Mouse (Mus musculus): Measurements from ENCODE around the gene Cachd1. TPM values are rescaled to one million over a fixed set of nuclear protein-coding genes. Genes with fewer than 3 reads are reported as not detected.

Gene Cachd1
- total and polyA plus RNA-seq, 3 experiments = 2.0 to 5.1 (median 3.5) TPM

GRCm38 (mm10) chr4:101043691-101044090 lies 267.2 kb downstream of the Cachd1 start:
- intact Hi-C loops (cut with DNase I) = no loop called here
- H3K27ac ChIP-seq = no peak overlapping the region
- 82% methylated on average over 2 of the region's 2 CpGs for WGBS
- DNase-seq = peak; percentile 40 to 56
- no peaks in the 10 kb centered on the region for H3K27me3 ChIP-seq (ENCODE audit: control insufficient read depth, insufficient read depth, low read length)
- no peak overlapping the region for H3K9ac ChIP-seq (ENCODE audit: low read depth, low read length)
- H3K4me3 ChIP-seq = no peak overlapping the region
- TF ChIP-seq POLR2A (IDR thresholded peaks at IDR 0.05; ENCODE audit: insufficient read depth, low read depth, low read length) (no peak), CTCF (IDR thresholded peaks at IDR 0.05) (no peak), EP300 (IDR thresholded peaks at IDR 0.05; ENCODE audit: insufficient read depth, low read depth, low read length) (no peak)
- no peaks in the 10 kb centered on the region for H3K79me2 ChIP-seq (replicated peaks; ENCODE audit: control insufficient read depth, insufficient read depth, low read length)
- H3K4me1 ChIP-seq (ENCODE audit: control insufficient read depth, insufficient read depth, low read length) = no peaks in the 10 kb centered on the region
- no peaks in the 10 kb centered on the region for H3K36me3 ChIP-seq (ENCODE audit: control insufficient read depth, insufficient read depth, low read length)

- H3K27ac ChIP-seq = no peak overlapping the region
- no peak overlapping the region for H3K4me3 ChIP-seq
- H3K4me1 ChIP-seq (ENCODE audit: control insufficient read depth, insufficient read depth, low read length) = no peaks in the 10 kb centered on the region
- H3K9ac ChIP-seq (ENCODE audit: low read depth, low read length) = no peak overlapping the region
- H3K36me3 ChIP-seq (ENCODE audit: control insufficient read depth, insufficient read depth, low read length) = no peaks in the 10 kb centered on the region
- no peaks in the 10 kb centered on the region for H3K27me3 ChIP-seq (ENCODE audit: control insufficient read depth, insufficient read depth, low read length)
- no peak for DNase-seq
- H3K79me2 ChIP-seq (replicated peaks; ENCODE audit: control insufficient read depth, insufficient read depth, low read length) = no peaks in the 10 kb centered on the region
- no peak for TF ChIP-seq POLR2A (IDR thresholded peaks at IDR 0.05; ENCODE audit: insufficient read depth, low read depth, low read length)
- TF ChIP-seq EP300 (IDR thresholded peaks at IDR 0.05; ENCODE audit: insufficient read depth, low read depth, low read length) = no peak
- TF ChIP-seq CTCF (IDR thresholded peaks at IDR 0.05) = no peak
- intact Hi-C loops (cut with DNase I) = no loop called here
Observed at GRCm38 (mm10) chr4:101044149-101044548, 267.7 kb downstream of the Cachd1 start.

GRCm38 (mm10) chr4:101046576-101046975 lies 270.1 kb downstream of the Cachd1 start:
- 68% methylated on average over 4 of the region's 4 CpGs for WGBS
- Histone ChIP-seq H3K4me1 (ENCODE audit: control insufficient read depth, insufficient read depth, low read length) (no peaks in the 10 kb centered on the region), H3K79me2 (replicated peaks; ENCODE audit: control insufficient read depth, insufficient read depth, low read length) (no peaks in the 10 kb centered on the region), H3K27me3 (ENCODE audit: control insufficient read depth, insufficient read depth, low read length) (no peaks in the 10 kb centered on the region), H3K4me3 (no peak overlapping the region), H3K36me3 (ENCODE audit: control insufficient read depth, insufficient read depth, low read length) (no peaks in the 10 kb centered on the region), H3K27ac (no peak overlapping the region), H3K9ac (ENCODE audit: low read depth, low read length) (no peak overlapping the region)
- DNase-seq = no peak
- intact Hi-C loops (cut with DNase I) = no loop called here
- no peak for TF ChIP-seq CTCF (IDR thresholded peaks at IDR 0.05)
- TF ChIP-seq EP300 (IDR thresholded peaks at IDR 0.05; ENCODE audit: insufficient read depth, low read depth, low read length) = no peak
- no peak for TF ChIP-seq POLR2A (IDR thresholded peaks at IDR 0.05; ENCODE audit: insufficient read depth, low read depth, low read length)

- WGBS = 46% methylated on average over 2 of the region's 2 CpGs
- Histone ChIP-seq H3K79me2 (replicated peaks; ENCODE audit: control insufficient read depth, insufficient read depth, low read length) (no peaks in the 10 kb centered on the region), H3K4me3 (no peak overlapping the region), H3K27ac (no peak overlapping the region), H3K36me3 (ENCODE audit: control insufficient read depth, insufficient read depth, low read length) (no peaks in the 10 kb centered on the region), H3K4me1 (ENCODE audit: control insufficient read depth, insufficient read depth, low read length) (no peaks in the 10 kb centered on the region), H3K9ac (ENCODE audit: low read depth, low read length) (no peak overlapping the region), H3K27me3 (ENCODE audit: control insufficient read depth, insufficient read depth, low read length) (no peaks in the 10 kb centered on the region)
- intact Hi-C loops (cut with DNase I) = no loop called here
- DNase-seq = no peak
- no peak for TF ChIP-seq CTCF (IDR thresholded peaks at IDR 0.05)
- TF ChIP-seq POLR2A (IDR thresholded peaks at IDR 0.05; ENCODE audit: insufficient read depth, low read depth, low read length) = no peak
- no peak for TF ChIP-seq EP300 (IDR thresholded peaks at IDR 0.05; ENCODE audit: insufficient read depth, low read depth, low read length)
Observed at GRCm38 (mm10) chr4:101062146-101062545, 285.7 kb downstream of the Cachd1 start.

- no peak for DNase-seq
- Histone ChIP-seq H3K36me3 (ENCODE audit: control insufficient read depth, insufficient read depth, low read length) (no peaks in the 10 kb centered on the region), H3K9ac (ENCODE audit: low read depth, low read length) (no peak overlapping the region), H3K79me2 (replicated peaks; ENCODE audit: control insufficient read depth, insufficient read depth, low read length) (no peaks in the 10 kb centered on the region), H3K27ac (no peak overlapping the region), H3K4me1 (ENCODE audit: control insufficient read depth, insufficient read depth, low read length) (no peaks in the 10 kb centered on the region), H3K4me3 (no peak overlapping the region), H3K27me3 (ENCODE audit: control insufficient read depth, insufficient read depth, low read length) (0 out of 2 replicates have a peak, but pooled peaks cover 2% of the 10 kb centered on the region)
- WGBS = 75% methylated on average over 5 of the region's 5 CpGs
- intact Hi-C loops (cut with DNase I) = no loop called here
- no peak for TF ChIP-seq CTCF (IDR thresholded peaks at IDR 0.05)
- no peak for TF ChIP-seq POLR2A (IDR thresholded peaks at IDR 0.05; ENCODE audit: insufficient read depth, low read depth, low read length)
- TF ChIP-seq EP300 (IDR thresholded peaks at IDR 0.05; ENCODE audit: insufficient read depth, low read depth, low read length) = no peak
Observed at GRCm38 (mm10) chr4:101066401-101066800, 289.9 kb downstream of the Cachd1 start.

- Histone ChIP-seq H3K27ac (no peak within 1 kb of the TSS; the same call in 1 of the 2 replicates), H3K79me2 (replicated peaks; ENCODE audit: control insufficient read depth, insufficient read depth, low read length) (no peaks in the 10 kb centered on the region), H3K36me3 (ENCODE audit: control insufficient read depth, insufficient read depth, low read length) (no peaks in the 10 kb centered on the region), H3K9ac (ENCODE audit: low read depth, low read length) (peak within 1 kb of the TSS; percentile 40), H3K27me3 (ENCODE audit: control insufficient read depth, insufficient read depth, low read length) (0 out of 2 replicates have a peak, but pooled peaks cover 2% of the 10 kb centered on the region), H3K4me1 (ENCODE audit: control insufficient read depth, insufficient read depth, low read length) (no peaks in the 10 kb centered on the region), H3K4me3 (peak within 1 kb of the TSS; percentile 55)
- intact Hi-C loops (cut with DNase I) = no loop called here
- 5% methylated on average over 47 of the region's 54 CpGs for WGBS
- DNase-seq = peak in 1 of 2 experiments; percentile 62
- TF ChIP-seq CTCF (IDR thresholded peaks at IDR 0.05) = peak; percentile 47
- TF ChIP-seq POLR2A (IDR thresholded peaks at IDR 0.05; ENCODE audit: insufficient read depth, low read depth, low read length) = no peak
- no peak for TF ChIP-seq EP300 (IDR thresholded peaks at IDR 0.05; ENCODE audit: insufficient read depth, low read depth, low read length)
Observed at GRCm38 (mm10) chr4:101068786-101069153, 292.3 kb downstream of the Cachd1 start, which contains the start of gene Raver2. Gene Raver2 (plus strand): TSS chr4:101068983.

All from heart, adult 2 months (tissue).